Mouse (Mus musculus) forebrain, postnatal 0 days (tissue): ENCODE measurements at regions not wholly inside any gene's neighbourhood (a gene's known extent, or its start where the extent isn't known, plus 50 kb on each side); places are given as distances from the start of the nearest gene placed in this dataset.

ENCODE experiments used
- ATAC-seq: fragments of 200-750 bp; cut with Nextera tagmentation; 2 replicates; pipeline ENCODE4 v1.8.0; 2017; ENCODE audit warnings: mild to moderate bottlenecking, moderate library complexity
- DNase-seq: peaks from one replicate; pipeline ENCODE4 v3.0.0-alpha.2; 2015
- H3K27ac ChIP-seq: fragments of 300-500 bp; sonication (generic); 2 replicates; pipeline ENCODE4 v1.5.1; 2014; ENCODE audit warnings: low read depth, mild to moderate bottlenecking, antibody characterized with exemption, low read length, moderate library complexity, mixed read lengths
- H3K27me3 ChIP-seq: fragments of 300-500 bp; sonication (generic); 2 replicates; pipeline ENCODE4 v1.6.1; 2014; ENCODE audit warnings: mild to moderate bottlenecking, low read length, mixed read lengths; ENCODE audit not compliant: insufficient read depth
- H3K36me3 ChIP-seq: fragments of 300-500 bp; sonication (generic); 2 replicates; pipeline ENCODE4 v1.6.1; 2014; ENCODE audit warnings: mild to moderate bottlenecking, moderate library complexity; ENCODE audit not compliant: insufficient read depth
- H3K4me1 ChIP-seq: fragments of 300-500 bp; sonication (generic); 2 replicates; pipeline ENCODE4 v1.6.1; 2014; ENCODE audit warnings: antibody characterized with exemption; ENCODE audit not compliant: insufficient read depth
- H3K4me2 ChIP-seq: fragments of 300-500 bp; sonication (generic); 2 replicates; pipeline ENCODE4 v1.6.1; 2014; ENCODE audit warnings: low read depth, mild to moderate bottlenecking, moderate library complexity
- H3K4me3 ChIP-seq: fragments of 300-500 bp; sonication (generic); 2 replicates; pipeline ENCODE4 v1.5.1; 2014; ENCODE audit warnings: low read depth, low read length, mixed read lengths
- H3K9ac ChIP-seq: fragments of 300-500 bp; sonication (generic); 2 replicates; pipeline ENCODE4 v1.6.1; 2014; ENCODE audit warnings: mild to moderate bottlenecking
- H3K9me3 ChIP-seq: fragments of 300-500 bp; sonication (generic); 2 replicates; pipeline ENCODE4 v1.6.1; 2016; ENCODE audit warnings: low read length
- CTCF ChIP-seq: sonication (generic); IDR thresholded peaks from 2 replicates; pipeline ENCODE4 v1.5.1; 2016; ENCODE audit warnings: antibody characterized with exemption, control low read depth, low read depth
- WGBS: fragments of 180-500 bp; shearing (Covaris S2); extraction: QIAGEN DNeasy Blood & Tissue Kit; methylation state at CpG from one replicate; pipeline ENCODE4 v1.1.7; 2014; 5-methylcytosine and 5-hydroxymethylcytosine counted together

DNA sequence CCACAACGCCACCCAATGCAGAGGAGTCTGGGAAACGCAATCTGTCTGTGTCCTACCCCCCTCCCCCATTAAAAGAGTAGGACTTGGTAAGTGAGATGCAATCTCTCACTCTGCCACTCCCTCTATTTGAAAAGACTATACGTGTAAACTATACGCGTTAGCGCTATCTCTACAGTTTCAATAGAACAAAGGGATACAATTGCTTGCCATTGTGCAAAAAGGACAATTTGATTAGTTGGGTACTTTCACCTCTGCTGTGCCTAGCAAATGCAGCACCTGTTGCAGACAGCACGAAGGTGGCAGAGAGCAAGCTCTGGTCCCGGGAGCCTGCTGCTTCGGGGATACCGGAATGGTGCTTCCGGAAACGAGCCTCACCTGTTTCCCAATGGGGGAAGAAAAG is 137.5 kb upstream of the Btg1 start:
- Histone ChIP-seq H3K9ac (0 out of 2 replicates have a peak overlapping the region, but pooled peaks have one; percentile 14), H3K4me2 (peak overlapping the region; percentile 26), H3K27ac (0 out of 2 replicates have a peak overlapping the region, but pooled peaks have one; percentile 15), H3K27me3 (no peaks in the 10 kb centered on the region), H3K36me3 (no peaks in the 10 kb centered on the region), H3K4me3 (no peak overlapping the region), H3K9me3 (no peaks in the 10 kb centered on the region), H3K4me1 (peaks cover 16% of the 10 kb centered on the region; the same call in 1 of the 2 replicates)
- ATAC-seq: no peak
- DNase-seq: no peak
- no peak for TF ChIP-seq CTCF
- 42% methylated on average over 12 of the region's 12 CpGs for WGBS

DNA sequence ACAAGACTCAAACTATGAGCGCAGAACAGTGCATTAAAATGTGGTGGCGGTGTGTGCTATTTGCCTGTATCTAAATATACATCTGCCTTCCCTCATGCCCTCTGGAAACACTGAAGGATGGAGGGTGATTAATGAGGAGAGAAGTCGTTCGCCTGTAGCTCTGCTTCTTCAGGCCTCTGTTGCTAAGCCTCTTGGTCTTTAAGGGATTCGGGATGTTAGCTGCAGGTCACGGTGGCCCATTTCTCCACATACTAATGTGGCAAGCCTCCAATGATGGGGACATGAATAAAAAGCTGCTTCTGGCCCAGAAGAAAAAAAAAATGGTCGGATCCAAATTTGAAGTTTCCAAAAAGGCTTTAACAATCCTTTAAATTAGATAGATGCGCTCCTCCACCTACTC is 137.0 kb upstream of the Btg1 start:
- 42% methylated on average over 8 of the region's 8 CpGs for WGBS
- peak overlapping the region; percentile 26 for H3K4me2 ChIP-seq
- H3K4me3 ChIP-seq: no peak overlapping the region
- H3K27ac ChIP-seq: peak overlapping the region; percentile 15; the same call in 1 of the 2 replicates
- peak; percentile 35 for DNase-seq
- H3K4me1 ChIP-seq: peaks cover 16% of the 10 kb centered on the region; the same call in 1 of the 2 replicates
- no peak for ATAC-seq
- no peaks in the 10 kb centered on the region for H3K36me3 ChIP-seq
- H3K9me3 ChIP-seq: no peaks in the 10 kb centered on the region
- no peak for TF ChIP-seq CTCF
- 0 out of 2 replicates have a peak overlapping the region, but pooled peaks have one; percentile 14 for H3K9ac ChIP-seq
- H3K27me3 ChIP-seq: no peaks in the 10 kb centered on the region

DNA sequence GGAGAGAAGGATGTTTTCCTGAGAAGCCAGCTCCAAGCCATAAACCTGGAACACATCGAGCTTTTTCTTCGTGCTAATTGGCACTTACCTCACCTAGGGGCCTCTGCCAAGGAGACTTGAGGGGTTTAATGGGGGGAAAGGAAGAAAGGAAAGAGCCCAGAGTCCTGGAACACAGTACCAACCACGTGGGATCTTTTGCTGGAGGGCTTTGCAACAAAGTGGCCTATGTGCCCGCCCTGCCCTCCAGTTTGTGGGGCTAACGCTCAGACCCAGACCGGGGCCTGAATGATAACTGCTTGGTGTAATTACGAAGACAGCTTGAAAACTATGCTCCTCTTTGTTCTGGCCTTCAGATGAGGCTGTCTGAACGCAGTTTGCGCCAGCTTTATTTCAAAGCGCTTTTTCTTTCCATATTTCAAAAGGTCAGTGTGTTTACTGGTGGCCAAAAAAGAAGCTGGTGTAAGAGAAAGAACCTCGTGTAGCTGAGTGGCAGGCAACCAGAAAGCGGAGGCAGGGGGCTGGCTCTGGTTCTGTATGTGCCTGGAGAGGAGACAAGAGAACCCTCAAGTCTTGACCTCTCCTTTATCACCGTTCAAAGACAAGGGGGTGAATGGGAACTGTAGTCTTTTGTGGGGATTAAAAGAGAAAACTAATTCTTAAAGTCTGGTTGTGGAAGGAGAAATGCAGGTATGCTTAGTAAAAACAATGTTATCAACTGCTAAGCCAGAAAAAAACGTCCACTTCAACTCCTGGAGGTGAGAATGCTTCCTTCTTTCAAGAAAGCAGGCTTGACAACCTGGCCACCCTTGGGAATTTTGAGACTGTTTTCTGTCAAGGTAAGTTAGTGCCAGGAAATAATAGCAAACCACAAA is 136.1 kb upstream of the Btg1 start:
- ATAC-seq (peak; percentile 95), DNase-seq (peak; percentile 69)
- Histone ChIP-seq H3K27me3 (no peaks in the 10 kb centered on the region), H3K4me3 (no peak overlapping the region), H3K27ac (no peak overlapping the region), H3K4me2 (peak overlapping the region; percentile 26), H3K9ac (no peak overlapping the region; the same call in 1 of the 2 replicates), H3K4me1 (peaks cover 16% of the 10 kb centered on the region; the same call in 1 of the 2 replicates), H3K9me3 (no peaks in the 10 kb centered on the region), H3K36me3 (no peaks in the 10 kb centered on the region)
- no peak for TF ChIP-seq CTCF
- 12% methylated on average over 14 of the region's 14 CpGs for WGBS

DNA sequence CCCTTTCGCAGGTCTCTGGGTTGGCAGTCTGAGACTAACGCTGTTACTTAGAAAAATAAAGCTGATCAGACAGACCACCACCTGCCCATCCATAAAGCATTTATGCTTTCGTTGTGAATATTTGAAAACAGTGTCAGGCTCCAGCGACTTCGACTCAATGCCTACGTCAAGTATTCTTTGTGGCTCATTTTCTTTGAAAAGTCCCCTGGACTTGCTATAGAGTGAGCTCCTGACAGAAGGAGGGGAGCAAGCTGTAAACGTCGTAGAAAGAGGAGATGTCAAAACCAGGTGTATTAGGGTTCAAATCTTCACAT is 135.5 kb upstream of the Btg1 start:
- TF ChIP-seq CTCF: no peak
- peaks cover 16% of the 10 kb centered on the region; the same call in 1 of the 2 replicates for H3K4me1 ChIP-seq
- H3K4me3 ChIP-seq: no peak overlapping the region
- no peaks in the 10 kb centered on the region for H3K9me3 ChIP-seq
- H3K9ac ChIP-seq: no peak overlapping the region
- H3K27me3 ChIP-seq: no peaks in the 10 kb centered on the region
- DNase-seq: no peak
- 25% methylated on average over 8 of the region's 8 CpGs for WGBS
- H3K4me2 ChIP-seq: no peak overlapping the region
- ATAC-seq: no peak
- H3K36me3 ChIP-seq: no peaks in the 10 kb centered on the region
- H3K27ac ChIP-seq: no peak overlapping the region

DNA sequence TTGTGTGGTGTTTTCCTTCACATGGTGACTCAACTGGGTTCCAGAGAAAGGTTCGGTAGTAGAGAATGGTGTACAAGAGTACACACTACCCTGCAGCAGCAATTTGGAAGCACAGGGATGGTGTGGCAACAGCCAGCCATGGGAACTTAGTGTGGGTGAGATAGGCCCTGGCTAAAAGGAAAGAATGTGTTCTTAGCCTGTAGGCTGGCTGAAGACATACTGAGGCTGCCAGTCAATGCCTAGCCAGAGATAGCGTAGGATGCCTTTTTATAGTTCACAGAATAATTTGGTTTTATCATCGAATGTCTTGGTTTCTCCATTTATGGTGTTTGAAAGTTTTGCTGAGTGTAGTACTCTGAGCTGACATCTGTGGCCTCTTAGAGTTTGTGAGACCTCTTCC is 130.1 kb upstream of the Btg1 start:
- Histone ChIP-seq H3K4me1 (no peaks in the 10 kb centered on the region), H3K4me2 (no peak overlapping the region), H3K36me3 (no peaks in the 10 kb centered on the region), H3K4me3 (no peak overlapping the region), H3K27ac (no peak overlapping the region), H3K27me3 (no peaks in the 10 kb centered on the region), H3K9ac (no peak overlapping the region), H3K9me3 (no peaks in the 10 kb centered on the region)
- 95% methylated on average over 3 of the region's 3 CpGs for WGBS
- DNase-seq (no peak), ATAC-seq (no peak)
- no peak for TF ChIP-seq CTCF

GRCm38 (mm10) chr10:96493706-96494105 is 123.1 kb upstream of the Btg1 start:
- Histone ChIP-seq H3K27me3 (no peaks in the 10 kb centered on the region), H3K36me3 (no peaks in the 10 kb centered on the region), H3K4me1 (no peaks in the 10 kb centered on the region), H3K4me3 (no peak overlapping the region), H3K4me2 (no peak overlapping the region), H3K9me3 (no peaks in the 10 kb centered on the region), H3K27ac (no peak overlapping the region), H3K9ac (no peak overlapping the region)
- no peak for TF ChIP-seq CTCF
- 50% methylated on average over 1 of the region's 1 CpGs for WGBS
- no peak for ATAC-seq
- no peak for DNase-seq

DNA sequence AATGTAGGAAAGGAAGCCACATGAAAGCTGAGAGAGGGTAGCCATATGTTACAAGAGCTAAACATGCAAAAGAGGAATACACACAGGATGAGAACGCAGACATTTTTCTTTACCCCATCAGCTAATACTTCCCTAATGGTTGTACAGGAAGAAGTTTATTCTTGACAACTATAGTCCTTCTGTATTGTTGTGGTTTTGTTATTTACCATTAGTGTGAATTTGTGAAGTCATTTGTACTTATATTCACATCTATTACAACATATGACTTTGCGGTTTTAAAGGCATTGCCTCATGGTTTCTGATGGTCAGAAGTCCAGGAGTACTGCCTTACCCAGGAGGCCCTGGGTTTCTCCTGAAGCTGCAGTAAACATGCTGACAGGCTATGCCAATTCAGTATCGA is 120.1 kb upstream of the Btg1 start:
- no peaks in the 10 kb centered on the region for H3K27me3 ChIP-seq
- DNase-seq: no peak
- no peak for TF ChIP-seq CTCF
- H3K36me3 ChIP-seq: no peaks in the 10 kb centered on the region
- H3K4me3 ChIP-seq: no peak overlapping the region
- H3K4me1 ChIP-seq: no peaks in the 10 kb centered on the region
- H3K4me2 ChIP-seq: no peak overlapping the region
- ATAC-seq: no peak
- H3K27ac ChIP-seq: no peak overlapping the region
- H3K9ac ChIP-seq: no peak overlapping the region
- WGBS: 95% methylated on average over 3 of the region's 3 CpGs
- no peaks in the 10 kb centered on the region for H3K9me3 ChIP-seq
